Mouse (Mus musculus): ENCODE data around the gene Ryr2.
A peak's percentile ranks its signal among the peaks of the same experiment; 100 is the strongest.
"Not testable (repeated sequence)": the region's sequence is repeated elsewhere in the genome, so short reads cannot be mapped to it uniquely, and the experiment has no call there.

The Ryr2 gene

DNA sequence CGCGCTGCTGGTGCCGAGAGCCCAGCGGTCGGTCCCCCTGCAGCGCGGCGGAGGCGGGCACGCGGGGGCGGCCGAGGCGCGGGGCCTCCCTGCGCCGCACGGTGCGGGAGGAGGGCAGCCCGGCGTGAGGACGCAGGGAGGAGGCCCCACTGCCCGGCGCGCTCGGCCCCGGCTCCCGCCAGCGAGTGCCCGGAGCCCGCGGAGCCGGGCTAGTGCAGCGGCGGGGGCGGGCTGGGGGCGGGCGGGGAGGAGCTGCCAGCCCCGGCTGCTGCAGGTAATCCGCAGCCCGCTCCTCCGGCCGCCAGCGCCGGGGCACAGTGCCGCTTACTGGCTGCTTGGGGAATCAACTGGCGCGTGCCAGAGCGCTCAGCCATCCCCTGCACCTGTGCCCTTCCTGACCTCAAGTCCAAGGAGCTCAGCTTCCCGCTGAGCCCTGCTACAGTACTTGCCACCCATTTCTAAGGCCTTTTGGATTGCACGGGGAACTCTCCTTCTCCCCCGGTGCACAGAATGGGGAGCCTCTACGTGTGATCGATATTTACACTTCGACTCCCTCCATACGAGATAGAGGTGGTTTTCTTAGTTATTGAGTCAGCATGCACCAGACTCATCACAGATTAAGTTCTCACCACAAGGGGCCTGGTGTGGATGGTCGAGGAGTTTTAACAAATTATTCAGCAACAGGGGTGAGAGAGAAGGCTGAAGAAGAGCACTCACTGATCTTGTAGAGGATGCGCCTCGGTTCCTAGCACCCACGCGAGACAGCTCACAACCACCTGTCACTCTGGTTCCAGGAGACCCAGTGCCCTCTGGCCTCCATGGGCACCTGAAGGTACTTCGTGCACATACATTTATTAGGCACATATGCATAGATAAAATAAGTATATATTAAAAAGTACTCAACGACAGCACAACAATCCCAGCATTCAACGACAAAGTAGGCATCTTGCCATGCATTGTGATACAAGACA is at the start of gene Ryr2:
Ryr2 (minus strand) TSS at position 284 of the 971 bp plus-strand sequence.
- peak; percentile 93 for DNase-seq

DNA sequence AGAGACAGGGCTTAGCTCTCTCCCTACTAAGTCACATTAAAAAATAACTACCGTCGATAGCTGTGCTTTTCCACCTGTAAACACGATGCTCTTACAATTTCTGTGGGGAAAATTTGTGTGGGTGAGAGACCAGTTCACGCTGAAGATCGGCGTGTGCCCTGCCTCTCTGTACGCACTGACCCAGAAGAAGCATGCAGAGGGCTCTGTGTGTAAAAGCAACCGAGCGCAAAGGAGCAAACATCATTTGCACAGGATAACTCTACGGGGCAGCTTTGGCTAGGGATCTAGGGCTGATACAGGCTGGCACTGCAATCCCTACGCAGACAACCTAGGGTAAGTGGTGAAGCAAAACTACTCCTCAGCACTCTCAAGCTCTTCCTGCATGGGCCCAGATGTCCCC is 47.2 kb upstream of the Ryr2 start:
- no peak for DNase-seq

DNA sequence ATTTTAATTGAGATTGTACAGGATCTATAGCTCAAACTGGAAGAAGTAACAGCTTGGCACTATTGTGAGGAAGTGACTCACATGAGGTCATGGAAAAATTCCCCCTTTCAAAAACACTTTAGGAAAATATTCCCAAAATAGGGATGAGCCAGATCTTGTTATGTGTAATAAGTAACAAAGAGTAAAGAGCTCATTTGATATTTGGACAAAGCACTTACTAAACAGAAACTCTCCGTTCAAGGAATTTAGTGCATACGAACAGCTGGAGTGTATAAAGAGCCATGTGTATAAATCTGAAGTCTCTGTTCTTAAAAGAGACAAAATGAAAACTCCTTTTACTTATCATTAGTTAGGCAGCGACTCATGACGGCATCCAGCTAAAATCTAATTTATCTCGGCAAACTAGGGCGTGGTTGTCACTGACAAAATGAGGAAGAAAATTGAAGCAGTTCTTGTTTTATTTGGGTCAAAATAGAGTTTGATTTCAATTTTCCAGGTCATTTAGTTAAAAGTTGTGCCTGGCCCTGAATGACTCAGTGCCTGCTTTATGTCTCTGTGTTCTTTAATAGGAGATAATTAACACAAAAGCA is 40.3 kb upstream of the Ryr2 start:
- DNase-seq, result no peak

DNA sequence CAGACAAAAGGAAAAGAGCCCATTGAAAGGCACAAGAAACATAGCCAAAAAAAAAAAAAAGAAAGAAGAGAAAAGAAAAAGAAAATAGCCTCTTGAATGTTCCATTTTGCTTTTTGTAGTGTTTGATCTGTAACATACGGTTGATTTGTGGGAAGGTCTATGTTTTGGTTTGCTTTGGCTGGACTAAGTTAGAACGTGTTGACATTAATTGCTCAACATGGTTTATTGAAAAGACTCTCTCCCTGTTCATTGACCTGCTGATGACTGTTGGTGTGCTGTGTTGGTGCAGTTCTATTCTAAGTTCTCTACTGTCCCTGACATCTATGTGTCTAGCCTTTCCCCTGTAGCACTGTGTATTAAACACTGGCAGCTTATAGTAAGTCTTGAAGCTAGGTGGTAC is 39.7 kb upstream of the Ryr2 start:
- DNase-seq, result no peak

GRCm38 (mm10) chr13:12143347-12143746 is 36.6 kb upstream of the Ryr2 start:
- DNase-seq, result no peak

- not testable (repeated sequence) for DNase-seq
Measured at GRCm38 (mm10) chr13:12136461-12136860, 29.7 kb upstream of the Ryr2 start.

DNA sequence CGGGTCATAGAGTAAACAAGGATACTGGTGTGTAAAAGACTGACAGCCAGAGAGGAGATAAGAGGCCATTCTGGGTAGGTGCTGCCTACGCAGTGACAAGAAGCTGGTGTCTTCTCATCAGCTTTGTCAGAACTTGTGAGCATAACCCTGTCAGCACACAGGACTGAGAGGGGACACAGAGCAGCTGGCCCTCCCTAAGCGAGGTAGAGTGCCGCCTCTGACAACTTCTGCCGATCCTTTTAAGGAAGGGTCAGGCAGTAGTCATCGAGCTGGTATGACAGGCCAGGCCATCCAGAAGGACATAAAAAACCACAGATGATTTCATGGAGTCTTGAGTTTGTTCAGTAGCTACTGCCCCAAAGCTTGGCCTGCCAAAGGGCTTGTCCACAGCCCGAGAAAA is 26.8 kb upstream of the Ryr2 start:
- no peak for DNase-seq

GRCm38 (mm10) chr13:12132160-12132710 is 25.5 kb upstream of the Ryr2 start:
- no peak for DNase-seq

DNA sequence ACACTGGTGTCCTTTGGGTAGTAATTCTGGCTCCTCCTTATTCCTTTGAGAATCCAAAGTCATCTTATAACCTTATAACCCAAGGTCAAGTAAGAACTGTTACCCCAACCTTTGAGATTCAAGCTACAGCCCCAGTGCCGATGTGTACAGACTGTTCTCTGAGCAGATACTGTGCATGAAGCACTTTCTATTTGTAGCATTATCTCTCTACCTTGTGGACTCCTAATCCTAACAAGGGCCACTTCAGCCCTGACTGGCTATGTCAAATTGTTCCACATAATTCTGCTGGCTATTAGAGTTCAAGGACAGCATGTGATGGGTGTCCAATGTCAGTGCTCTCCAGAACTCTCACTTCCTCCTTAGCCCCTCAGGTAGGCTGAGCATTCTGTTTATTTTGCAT is 22.4 kb upstream of the Ryr2 start:
- no peak for DNase-seq

DNA sequence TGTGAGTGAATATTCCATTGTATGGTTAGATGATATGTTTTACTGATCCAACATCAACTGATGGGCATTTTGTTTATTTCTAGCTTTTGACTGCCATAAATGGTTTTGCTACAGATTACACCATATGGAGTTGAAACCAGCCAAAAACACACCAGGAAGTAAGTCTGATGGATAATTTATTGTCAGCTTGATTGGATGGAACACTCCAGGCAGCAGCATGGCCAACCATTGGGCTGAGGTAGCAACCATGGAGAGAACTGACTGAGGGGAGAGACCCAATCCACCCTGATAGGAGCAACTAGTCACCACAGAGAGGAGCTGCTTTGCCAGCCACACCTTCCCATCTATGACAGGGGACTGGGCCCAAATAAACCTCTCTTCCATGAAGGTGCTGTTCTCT is 19.4 kb upstream of the Ryr2 start:
- peak; percentile 24 to 28 for DNase-seq

GRCm38 (mm10) chr13:12124940-12125540 is 18.3 kb upstream of the Ryr2 start:
- peak; percentile 91 to 94 for DNase-seq

DNA sequence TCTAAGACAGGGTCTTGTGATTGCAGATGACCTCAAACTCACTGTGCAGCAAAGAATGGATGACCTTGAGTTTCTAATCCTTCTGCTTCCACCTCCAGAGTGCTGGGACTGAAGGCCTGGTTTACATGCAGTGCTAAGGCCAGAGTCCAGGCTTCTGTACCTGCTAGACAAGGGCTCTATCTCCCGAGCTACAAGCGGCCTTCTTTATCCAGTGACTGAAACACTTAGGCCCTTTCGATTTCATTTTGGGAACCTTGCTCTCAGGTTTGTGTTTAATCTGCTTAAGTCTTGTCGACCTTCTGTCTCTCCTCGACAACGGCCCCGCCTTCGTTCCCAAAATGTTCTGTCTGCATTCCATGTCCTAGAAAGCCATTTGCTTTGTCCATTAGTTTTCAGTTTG is 8.8 kb upstream of the Ryr2 start:
- DNase-seq, result no peak

- DNase-seq, result no peak
Measured at GRCm38 (mm10) chr13:12114816-12115215, 8.1 kb upstream of the Ryr2 start.

- DNase-seq, result no peak
Measured at GRCm38 (mm10) chr13:12108955-12109354, 2.2 kb upstream of the Ryr2 start.

DNA sequence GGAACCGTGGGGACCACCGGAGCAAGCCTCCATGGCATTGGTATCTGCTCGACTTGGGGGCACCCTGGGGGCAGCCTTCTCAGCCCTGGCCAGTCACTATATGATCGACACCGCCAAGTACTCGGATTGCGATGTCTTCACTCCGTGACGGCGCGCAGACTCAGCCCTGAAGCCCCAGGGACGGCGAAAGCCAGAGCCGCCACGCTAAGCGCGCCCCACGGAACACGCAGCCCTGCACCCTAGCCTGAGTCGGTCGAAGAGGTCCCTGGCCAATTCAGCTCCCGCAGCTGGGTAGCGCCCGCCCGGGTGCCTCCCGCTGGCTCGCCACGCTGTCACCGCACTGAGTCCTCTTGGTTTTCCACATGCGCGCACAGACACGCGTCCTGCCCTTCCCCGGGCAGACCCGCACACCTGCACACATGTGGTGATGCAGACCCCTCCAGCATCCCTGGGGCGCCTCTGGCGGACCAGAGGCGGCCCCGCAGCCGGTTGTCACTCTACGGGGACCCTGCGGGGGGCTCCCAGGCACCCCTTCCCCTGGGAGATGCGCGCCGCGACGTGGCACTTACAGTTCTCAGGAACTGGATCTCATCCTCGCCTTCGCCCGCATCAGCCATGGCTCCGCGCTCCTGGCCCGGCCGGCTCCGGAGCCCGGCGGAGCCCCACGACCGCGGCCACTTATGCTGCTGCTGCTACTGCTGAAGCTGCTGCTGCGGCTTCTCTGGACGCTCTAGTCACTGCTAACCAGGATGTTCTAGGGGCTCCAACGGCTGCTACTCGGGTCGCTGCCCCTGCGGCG is 716 bp downstream of the Ryr2 start:
- peak; percentile 80 to 82 for DNase-seq

- DNase-seq, result peak; percentile 58 to 63
Measured at GRCm38 (mm10) chr13:12105231-12105829, 1.4 kb downstream of the Ryr2 start.

DNA sequence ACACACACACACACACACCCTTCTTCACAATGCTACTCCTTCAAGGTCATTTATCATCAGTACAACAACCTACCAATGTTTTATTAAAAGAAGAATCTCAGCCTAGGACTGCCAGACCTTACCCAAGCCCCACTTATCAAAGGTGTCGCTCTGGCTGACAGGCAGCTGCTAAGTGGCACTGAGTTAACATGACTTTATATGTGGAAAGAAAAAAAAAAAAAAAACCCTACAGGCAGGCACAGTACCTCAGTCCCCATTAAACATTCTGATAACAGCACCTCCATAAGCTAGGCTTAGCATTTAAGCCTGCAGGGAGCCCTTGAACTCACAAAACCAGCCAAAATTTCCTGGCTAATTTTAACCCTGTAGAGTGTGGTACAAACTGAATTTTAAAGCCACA is 2.4 kb downstream of the Ryr2 start:
- peak in 1 of 2 experiments; percentile 42 for DNase-seq

DNA sequence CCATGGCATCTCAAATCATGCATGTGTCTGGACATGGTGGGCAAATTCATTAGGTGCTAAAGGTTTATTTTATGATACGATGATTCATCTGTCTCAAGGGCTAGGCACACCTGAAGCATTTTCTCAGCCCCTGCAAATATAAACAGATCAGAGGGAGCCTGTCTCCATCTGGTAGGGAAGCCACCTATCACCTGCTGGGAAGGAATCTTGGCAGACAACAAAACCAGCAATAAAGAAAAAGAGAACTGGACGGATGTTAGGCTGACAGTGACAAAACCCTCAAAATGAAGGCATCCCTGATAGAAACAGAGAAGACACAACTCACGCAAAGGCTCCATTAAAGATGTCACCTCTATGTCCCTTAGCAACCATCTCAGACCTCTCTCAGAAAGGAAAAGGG is 3.7 kb downstream of the Ryr2 start:
- peak; percentile 47 to 51 for DNase-seq

DNA sequence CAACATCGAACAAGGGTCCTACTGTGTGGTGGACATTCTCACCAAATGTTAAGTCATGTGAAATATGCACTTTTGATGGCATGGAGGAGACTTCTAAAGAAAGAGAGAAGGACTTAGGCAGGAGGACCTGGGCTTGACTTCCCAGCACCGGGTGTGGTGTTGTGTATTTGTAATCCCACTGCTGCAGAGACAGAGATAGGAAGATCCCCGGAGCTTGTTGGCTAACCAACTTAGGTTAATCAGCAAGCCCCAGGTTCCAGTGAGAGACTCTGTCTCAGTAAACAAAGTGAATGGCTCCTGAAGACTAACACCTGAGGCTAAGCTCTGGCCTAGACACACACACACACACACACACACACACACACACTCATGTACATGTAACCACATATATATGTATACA is 7.3 kb downstream of the Ryr2 start:
- no peak for DNase-seq

DNA sequence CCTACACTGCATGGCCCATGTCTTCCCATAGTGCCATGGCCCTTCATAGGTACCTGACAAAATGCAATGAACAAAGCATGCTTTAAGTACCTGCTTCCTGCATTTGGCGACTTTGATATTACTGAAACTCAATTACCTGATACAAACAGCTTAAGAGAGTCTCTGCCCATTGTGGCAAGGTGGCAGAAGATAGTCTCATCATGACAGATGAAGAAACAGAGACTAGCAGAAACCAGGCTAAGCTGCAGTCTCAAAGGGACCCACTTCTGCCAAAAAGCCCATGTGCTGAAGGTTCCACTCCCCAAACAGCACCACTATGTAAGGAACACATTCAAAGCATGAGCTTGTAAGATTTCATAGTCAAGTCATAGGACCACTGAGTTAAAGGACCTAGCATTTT is 7.8 kb downstream of the Ryr2 start:
- DNase-seq, result no peak

DNA sequence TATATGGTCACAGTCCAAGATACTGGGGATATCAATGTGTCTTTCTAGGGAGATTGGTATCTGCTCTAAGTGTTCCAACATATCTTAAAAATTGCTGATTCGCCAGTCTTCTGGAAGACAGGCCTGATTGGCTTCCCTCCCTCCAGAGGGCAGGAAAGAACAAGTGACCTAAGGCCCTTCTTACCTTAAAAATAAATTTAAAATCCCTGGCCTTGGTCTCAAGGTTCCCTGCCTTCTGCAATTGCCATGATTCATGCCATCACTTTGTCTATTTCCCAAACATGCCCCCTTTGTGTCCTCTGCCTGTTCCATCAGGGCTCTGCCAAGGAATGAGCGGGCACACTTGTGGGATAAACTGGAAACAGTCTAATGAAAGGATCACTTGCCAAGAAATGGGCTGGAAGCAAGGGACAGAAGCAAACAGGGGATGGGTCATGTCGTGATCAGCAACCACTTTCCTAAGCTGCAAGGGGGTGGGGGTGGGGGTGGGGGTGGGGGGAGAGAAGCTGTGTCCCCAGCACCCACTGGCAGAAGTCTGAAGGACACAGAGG is 10.3 kb downstream of the Ryr2 start:
- DNase-seq, result peak; percentile 43 to 49

DNA sequence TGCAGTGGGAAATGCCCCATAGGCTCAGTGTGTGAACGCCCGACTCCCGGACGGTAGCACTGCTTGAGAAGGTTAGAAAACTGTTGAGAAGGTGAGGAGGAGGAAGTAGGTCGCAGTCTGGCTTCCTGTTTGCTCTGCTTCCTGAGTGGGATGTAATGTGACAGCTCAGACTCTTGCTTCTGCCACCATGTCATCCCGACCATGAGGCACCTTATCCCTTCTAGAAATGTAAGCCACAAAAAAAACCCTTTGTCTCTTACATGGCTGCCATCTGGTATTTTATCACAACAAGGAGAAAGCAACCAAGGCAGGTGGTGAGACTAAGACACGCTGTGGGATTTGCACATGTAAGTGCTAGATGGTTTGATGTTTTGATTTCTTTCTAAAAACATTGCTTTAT is 12.2 kb downstream of the Ryr2 start:
- no peak for DNase-seq
